Mouse (Mus musculus): ENCODE measurements at regions not wholly inside any gene's neighbourhood (a gene's known extent, or its start where the extent isn't known, plus 50 kb on each side); places are given as distances from the start of the nearest gene placed in this dataset.

- TF ChIP-seq POLR2A (IDR thresholded peaks at IDR 0.05; ENCODE audit: borderline replicate concordance, control insufficient read depth, low read depth, low read length), result no peak
- TF ChIP-seq CTCF (IDR thresholded peaks at IDR 0.05; ENCODE audit: control insufficient read depth, insufficient read depth, low read length), result no peak
Observed at GRCm38 (mm10) chr17:47266335-47266734, 102.4 kb upstream of the Mrps10 start.
